Mouse (Mus musculus): Measurements from ENCODE around the gene Arhgap19.

The Arhgap19 gene

DNA sequence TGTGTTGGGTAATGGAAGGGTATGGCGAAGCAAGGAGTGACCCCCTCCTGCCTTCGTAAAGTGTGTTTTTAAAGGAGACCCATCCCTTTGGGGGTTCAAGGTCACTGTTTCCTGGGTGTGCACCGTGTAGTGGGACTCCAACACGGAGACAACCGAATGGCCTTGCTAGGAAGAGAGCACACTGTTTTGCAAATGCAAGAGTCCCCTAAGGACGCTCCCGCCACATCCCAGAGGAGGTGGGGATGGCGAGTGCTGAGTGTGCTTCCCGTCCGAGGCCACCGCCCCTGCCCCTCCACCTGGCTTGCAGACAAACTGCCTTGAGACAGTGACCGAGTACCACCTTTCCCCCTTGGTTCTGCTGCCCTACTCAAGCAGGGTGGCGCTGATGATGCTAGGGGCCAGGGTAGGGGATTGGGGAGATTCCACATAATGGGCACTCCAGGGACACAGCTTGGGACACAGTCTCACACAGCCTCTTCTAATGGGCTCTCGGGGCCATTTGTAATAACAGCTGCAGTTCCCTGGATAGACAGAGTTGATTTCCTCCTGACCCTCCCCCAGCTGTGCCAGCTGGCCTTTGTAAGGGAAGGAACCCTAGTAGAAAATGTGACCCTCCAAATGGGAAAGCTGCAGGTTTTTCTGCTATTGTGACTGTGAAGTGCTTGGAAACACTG is 30.0 kb upstream of the Arhgap19 start:
- no peak for DNase-seq (ENCODE audit: low spot score in 2 of 2)

DNA sequence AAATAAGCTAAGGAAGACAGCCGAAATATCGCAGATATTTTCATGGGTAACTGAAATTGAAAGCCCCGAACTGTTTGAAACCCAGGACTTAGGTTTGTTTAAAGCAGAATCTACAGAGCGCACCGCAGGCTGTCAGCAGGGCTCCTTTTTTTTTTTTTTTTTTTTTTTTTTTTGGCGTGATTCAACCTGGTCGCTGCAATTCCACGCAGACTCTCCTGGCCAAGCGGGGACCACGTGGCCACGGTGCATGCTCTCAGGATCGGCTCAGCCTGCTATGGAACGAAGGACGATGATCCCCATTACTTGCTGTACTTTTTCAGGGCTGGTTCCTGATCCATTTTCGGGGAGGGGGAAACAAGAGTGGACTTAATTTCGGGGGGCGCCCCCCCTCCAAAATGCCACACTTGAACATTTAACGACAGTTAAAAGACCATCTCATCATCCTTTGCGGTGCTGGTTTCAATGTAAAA is 29.3 kb upstream of the Arhgap19 start:
- peak in 1 of 2 experiments; percentile 30 for DNase-seq (ENCODE audit: low spot score in 2 of 2)

DNA sequence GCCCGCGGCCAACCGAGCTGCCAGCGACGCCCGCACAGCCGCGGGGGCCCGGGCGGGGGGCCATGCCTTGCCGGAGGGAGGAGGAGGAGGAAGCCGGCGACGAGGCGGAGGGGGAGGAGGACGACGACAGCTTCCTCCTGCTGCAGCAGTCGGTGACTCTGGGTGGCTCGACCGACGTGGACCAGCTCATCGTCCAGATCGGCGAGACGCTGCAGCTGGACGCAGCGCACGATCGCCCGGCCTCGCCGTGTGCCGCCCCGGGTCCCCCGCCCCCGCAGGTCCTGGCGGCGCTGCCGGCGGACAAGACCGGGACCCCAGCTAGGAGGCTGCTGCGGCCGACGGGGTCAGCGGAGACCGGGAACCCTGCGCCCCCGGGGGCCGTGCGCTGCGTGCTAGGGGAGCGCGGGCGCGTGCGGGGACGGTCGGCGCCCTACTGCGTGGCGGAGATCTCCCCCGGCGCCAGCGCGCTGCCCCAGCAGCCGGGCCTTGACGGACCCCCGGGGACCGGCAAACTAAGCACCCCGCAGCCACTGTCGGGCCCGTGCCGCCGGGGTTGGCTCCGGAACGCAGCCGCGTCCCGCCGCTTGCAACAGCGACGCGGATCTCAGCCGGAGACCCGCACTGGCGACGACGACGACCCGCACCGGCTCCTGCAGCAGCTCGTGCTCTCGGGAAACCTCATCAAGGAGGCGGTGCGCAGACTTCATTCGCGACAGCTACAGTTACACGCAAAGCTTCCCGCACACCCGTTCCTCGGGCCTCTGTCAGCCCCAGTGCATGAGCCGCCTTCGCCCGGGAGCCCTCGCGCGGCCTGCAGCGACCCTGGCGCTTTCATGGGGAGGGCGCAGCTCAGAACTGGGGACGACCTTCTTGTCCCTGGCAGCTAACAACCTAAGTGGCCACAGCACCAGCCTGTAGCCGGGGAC is 28.5 kb upstream of the Arhgap19 start:
- peak; percentile 58 to 60 for DNase-seq (ENCODE audit: low spot score in 2 of 2)

DNA sequence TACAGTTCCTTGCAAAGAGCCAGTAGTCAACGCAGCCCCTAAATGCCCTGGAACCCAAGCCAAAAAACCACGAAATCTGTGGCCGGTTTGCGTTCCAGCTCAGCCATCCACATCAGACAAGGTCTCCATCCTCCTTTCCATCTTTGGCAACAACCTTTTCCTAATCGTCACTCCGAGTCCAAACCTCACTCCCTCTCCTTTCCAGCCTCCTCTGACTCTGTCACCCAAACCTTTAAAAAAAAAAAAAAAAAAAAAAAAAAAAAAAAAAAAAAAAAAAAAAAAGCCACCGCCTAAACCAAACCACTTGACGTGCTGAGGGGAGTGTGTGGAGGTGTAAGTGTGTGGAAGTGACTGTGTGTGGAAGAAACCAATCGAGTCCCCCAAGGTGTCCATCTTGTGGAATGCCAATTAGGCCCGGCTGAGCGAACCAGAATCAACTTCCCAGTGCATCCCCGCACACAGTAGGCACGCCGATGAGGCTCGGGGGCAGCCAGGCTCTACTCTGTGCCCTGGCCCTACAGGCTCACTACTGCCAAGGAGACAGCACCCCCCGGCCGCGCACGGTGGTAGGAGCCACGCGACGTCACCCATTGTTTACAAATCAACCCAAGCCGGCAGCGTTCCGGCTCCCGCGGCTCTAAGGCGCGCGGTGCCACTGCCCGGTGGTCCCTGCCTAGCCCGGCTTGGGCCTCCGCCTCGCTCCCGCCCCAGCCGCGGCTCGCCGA is 27.7 kb upstream of the Arhgap19 start, which contains the start of gene Frat1:
Frat1 (plus strand) TSS at position 590 of the 725 bp plus-strand sequence.
- peak; percentile 93 to 94 for DNase-seq (ENCODE audit: low spot score in 2 of 2)

DNA sequence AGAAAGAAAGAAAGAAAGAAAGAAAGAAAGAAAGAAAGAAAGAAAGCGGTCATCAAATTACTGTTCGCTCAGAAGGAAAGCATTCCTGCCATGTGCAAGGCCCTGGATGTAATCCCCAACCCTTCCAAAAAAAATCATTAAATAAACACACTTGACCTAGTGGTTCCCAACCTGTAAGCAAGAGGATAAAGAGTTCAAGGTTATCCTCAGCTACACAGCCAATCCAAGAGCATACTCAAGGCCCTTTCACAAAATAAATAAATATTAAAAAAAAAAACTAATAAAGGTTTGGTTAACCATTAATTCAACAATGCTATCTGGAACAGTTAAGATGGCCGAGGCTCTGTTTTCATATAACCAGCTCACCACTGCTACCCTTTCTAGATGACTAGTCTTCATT is 27.1 kb upstream of the Arhgap19 start:
- DNase-seq (ENCODE audit: low spot score in 2 of 2): no peak

DNA sequence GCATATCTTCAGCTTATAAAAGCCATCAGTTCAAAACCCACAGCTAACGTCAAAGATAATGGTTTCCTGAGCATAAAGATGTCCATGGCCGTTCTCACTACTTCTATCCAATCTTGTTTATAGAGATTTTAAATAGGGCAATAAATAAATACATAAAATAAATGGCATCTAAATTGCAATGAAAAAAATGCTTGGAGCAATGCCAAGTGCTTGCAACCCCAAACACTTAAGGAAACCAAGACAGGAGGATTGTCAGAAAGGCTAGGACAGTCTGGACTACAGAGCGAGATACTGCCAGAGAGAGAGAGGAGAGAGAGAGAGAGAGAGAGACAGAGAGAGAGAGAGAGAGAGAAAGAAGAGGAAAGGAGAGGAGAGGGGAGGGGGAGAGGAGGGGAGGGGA is 24.7 kb upstream of the Arhgap19 start:
- no peak for DNase-seq (ENCODE audit: low spot score in 2 of 2)

DNA sequence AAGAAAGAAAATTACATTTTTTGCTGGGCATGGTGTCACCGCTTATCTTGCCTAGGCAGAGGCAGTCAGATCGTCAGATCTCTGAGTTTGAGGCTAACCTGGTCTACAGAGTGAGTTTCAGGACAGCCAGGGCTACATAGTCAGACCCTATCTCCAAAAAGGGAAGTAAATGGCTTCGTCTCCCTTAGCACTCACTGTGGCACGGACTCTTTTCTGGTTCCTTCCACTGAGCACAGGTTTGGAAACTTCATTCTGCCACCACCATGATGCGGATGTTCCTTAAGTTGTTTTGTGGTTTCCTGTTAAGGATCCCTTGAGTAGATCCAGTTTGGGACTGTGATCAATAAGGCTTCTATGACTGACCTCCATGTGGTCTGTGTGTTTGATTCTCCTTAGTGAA is 23.1 kb upstream of the Arhgap19 start:
- DNase-seq (ENCODE audit: low spot score in 2 of 2): no peak

DNA sequence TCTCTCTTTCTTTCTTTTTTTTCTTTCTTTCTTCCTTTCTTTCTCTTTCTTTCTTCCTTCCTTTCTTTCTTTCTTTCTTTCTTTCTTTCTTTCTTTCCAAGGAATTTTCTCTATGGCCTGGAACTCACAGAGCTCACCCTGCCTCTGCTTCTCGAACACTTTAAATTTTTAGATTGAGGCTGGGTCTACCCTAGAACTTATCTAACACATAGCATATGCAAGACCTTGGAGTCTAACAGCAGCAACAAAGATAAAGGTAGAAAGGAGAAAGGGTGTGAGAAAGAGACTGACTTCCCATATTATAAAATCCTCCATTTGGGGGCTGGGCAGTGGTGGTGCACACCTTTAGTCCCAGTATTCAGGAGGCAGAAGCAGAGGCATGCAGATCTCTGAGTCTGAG is 20.7 kb upstream of the Arhgap19 start:
- DNase-seq (ENCODE audit: low spot score in 2 of 2): no peak

DNA sequence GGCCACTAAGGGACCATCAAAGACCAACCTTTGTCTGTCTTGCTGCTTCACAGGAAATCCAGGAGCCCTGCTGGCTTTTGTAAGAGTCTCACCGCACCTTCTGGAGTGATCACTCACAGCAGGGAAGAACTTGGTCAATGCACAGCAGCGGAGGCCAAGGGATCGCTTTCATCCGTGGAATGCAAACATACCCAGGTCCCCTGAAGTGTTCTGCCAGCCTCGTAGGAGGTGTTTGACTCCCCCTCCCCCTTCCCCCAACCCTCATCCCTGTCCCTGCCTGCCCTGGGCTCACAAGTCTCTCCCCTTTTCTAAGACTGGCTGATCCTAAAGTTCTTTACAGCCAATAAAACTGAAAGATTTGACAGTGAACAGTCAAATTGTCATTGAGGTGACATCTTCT is 19.6 kb upstream of the Arhgap19 start:
- DNase-seq (ENCODE audit: low spot score in 2 of 2): no peak

DNA sequence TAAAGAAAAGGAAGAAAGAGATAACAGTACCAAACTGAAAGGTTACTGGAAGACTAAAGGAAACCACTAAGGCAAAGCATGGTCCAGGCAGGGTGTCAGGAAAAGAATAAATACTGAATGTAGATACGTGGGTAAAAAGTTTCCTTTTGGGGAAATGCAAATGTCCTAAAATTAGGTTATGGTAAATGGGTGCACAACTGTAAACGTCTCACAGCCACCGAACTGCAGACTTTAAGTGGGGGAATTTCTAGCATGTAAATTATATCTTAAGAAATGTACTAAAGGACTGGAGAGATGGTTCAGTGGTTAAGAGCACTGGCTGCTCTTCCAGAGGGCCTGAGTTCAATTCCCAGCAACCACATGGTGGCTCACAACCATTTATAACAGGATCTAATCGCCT is 16.9 kb upstream of the Arhgap19 start:
- DNase-seq (ENCODE audit: low spot score in 2 of 2): no peak

DNA sequence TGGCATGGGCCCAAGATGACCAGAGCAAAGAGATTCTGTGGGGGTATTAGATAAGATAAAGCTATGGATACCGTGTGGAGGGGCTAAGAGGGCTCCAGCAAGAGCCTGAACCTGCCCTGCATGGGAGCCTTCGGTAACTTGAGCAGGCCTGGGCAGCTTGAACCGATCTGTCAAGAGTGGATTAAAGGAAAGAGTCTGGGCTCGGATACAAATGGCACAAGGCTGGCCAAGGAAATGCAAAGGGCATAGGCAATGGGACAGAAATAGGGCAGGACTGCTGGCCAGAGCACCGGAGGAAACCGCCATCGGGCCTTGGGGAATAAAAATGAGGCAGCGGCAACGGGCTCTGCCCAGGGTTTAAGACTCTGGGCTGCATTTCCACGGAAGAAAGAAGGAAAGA is 15.5 kb upstream of the Arhgap19 start:
- no peak for DNase-seq (ENCODE audit: low spot score in 2 of 2)

DNA sequence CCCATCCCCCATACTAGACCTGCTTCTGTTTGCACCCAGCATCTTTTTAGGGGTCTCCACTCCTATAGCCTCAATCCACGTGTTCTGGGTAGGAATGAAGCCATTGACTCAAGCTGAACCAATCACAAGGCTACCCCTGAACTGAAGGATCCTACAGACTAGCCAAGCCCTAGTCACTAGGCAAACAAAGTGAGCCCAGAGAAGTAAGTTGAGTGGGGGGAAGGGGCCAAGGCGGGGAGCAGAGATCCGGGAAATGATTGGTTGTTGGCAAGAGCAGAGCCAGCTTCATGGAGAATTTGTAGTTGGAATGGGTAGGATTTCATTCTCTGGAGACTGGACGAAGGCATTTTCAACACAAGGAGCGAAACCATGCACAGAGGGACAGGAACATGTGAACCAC is 15.1 kb upstream of the Arhgap19 start:
- DNase-seq (ENCODE audit: low spot score in 2 of 2): no peak

DNA sequence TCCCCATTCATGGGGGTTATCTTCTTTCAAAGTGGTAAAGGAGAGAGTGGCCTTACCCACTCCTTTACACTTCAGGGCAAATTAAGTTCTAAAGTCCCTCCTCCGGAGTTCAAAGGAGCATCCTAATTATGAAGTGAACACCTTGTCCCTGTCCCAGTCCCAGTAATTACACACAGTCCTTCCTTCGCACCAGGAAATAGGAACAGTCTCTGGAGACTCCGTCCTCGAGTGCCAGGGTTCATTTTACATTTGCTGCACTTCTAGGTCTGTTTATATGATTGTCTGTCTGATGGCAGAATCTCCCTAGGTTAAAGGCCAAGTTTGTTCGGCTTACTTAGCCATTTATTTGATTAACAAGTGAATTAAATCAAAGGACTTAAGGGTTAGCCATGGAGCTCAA is 14.6 kb upstream of the Arhgap19 start:
- no peak for DNase-seq (ENCODE audit: low spot score in 2 of 2)

DNA sequence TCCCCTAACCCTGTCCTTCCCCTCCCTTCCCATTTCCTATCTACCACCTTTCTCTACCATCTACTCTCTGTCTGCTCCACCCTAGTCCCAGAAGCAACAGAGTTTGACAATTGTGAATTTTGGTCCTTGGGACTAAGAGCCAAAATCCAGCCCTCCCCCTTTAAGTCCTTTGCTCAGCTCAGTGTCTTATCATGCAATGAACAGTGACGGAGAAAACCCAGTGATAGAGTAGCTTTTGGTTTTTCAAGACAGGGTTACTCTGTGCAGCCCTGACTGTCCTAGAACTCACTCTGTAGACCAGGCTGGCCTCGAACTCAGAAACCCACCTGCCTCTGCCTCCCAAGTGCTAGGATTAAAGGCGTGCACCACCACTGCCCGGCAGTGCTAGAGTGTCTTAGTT is 11.5 kb upstream of the Arhgap19 start:
- no peak for DNase-seq (ENCODE audit: low spot score in 2 of 2)

DNA sequence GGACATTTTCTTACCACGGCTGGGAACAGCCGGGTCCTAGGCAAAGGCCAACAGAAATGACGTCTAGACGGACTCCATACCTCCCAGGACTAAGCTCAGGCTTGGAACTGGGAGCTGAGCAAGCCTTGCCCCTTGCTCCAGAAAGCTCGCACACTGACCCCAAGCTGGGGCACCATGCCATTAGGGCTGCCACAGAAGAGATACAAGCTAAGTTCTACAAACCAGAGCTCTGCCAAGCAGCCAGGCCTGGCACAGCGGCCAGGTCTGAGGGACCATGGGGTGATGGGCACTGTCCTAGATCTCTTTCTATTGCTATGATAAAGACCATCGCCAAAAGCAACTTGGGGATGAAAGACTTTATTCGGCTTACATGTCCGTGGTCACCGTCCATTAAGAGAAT is 10.7 kb upstream of the Arhgap19 start:
- DNase-seq (ENCODE audit: low spot score in 2 of 2): no peak

DNA sequence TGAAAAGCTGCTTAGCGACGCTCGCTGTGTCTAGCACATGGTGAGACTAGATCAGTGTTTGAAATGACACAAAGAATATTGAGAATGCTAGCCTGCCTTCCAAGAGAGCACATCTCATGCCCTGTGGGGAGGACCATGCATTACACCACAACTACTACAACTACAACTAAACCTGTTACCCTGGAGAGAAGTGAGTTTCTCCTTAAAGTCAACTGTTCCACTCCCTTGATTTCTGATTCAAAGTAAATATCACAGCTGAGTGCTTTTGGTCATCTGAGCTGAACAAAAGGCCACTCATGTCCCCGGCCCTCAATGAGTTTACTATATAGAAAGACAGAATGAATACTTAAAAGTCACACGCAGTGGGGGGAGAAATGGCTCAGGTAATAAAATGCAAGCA is 8.2 kb upstream of the Arhgap19 start:
- no peak for DNase-seq (ENCODE audit: low spot score in 2 of 2)

DNA sequence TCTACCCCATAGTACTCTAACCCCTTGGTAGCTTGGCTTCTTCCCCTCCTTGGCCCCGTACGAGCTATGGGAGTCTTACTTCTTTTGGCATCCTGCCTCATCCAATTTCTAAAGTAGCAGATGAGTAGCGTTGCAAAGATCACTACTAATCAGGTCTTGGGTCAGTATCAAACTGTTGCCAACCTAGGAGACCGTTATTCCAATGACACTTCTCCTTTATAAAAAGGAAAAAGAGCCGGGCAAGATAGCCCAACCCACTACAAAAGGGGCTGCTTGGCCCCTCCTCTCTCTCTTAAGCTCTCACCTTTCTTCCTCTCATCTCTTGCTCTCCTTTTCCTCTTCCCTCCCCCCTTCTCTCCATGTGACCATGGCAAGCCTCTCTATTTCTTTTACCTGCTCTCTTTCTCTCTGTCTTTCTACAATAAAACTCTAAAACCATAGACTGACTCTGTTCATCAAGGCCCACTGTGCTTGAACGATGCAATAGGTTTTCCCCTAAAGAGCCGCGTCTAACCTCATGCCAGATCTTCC is 6.3 kb upstream of the Arhgap19 start:
- DNase-seq (ENCODE audit: low spot score in 2 of 2): no peak

DNA sequence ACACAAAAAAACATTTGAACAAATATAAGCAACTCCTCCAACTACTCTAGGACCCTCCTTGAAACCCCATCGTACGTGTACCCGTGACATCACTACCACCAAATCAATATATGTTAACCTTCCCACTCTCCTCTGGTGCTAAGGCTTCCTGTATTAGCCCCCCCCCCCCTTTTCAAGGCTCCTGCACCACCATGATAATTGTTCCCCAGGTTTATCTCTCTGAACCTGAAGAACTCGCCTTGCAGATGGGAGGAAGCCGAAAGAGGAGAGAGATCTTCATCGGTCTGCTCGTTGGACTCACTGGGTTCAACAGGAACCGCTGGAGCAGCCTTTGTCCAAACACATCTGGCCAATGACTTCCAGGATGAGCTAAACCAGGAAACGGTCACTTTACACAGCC is 5.7 kb upstream of the Arhgap19 start:
- DNase-seq (ENCODE audit: low spot score in 2 of 2): no peak

DNA sequence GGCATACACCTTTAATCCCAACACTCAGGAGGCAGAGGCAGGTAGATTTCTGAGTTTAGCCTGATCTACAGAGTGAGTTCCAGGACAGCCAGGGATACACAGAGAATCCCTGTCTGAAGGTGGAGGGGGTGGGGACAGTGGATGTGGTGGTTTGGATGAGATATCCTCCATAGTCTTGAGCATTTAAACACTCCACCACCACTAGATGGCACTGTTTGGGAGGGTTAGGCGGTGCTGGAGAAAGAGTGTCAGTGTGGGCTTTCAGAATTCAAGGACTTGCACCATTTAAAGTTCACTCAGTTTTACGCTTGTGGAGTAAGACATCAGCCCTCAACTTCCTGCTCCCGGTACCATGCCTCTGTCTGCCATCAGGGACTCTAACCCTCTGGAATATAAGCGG is 4.0 kb upstream of the Arhgap19 start:
- no peak for DNase-seq (ENCODE audit: low spot score in 2 of 2)

DNA sequence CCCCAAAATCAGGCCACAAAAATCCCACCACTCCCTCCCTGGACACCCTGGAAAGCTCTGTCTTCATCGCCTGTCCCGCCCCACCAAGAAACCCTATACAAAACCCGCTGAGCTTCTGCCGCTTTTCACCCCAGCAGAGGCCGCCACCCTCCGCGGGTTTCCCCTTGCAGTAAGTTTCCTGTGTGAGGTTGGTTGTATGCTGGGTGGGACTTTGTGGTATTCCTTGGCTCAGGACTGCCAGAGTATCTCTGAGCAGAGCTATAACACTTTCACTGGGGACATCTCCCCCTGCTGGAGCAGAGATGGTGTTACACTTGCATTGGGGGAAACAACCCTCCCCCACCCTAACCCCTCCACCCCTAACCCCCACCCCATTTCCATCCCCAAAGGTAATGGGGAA is 1.5 kb upstream of the Arhgap19 start:
- no peak for DNase-seq (ENCODE audit: low spot score in 2 of 2)

DNA sequence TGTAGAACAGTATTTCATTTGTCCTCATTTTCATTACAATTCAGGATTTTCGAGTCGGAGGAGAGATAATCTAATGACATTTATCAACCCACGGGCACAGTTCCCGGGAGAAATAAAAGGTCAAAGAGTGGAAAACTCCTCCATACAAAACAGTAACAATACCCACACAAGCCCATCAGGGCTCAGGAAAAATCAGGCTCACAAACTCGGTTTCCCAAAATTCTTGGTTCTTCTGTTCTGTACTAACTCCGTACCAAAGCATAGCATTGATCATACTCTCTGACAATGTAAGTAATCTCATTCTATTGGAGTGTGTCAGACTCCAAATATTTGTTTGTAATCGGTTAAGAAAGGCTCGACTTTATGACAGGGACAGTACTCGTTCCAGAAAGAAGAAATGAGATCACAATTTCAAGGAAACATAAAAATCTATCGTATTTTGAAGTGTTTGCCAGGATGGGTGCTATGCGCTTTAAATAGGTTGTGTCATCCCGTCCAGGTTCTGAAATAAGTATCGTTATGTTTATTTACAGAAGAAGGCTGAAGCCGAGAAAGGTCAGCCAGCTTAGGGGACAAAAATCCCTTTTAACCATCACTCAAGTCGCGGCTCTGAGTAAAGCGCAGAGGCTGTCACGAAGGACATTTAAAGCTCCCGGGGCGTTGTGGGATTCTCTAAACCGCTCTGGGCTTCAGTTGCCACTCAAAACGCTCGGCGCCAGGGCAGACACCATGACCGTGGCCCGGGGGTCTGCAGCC is 683 bp downstream of the Arhgap19 start:
- no peak for DNase-seq (ENCODE audit: low spot score in 2 of 2)

Measured in frontal cortex, postnatal 36 days (tissue).